Mouse (Mus musculus): ENCODE results near the gene Prkrip1.

Prkrip1 gene

DNA sequence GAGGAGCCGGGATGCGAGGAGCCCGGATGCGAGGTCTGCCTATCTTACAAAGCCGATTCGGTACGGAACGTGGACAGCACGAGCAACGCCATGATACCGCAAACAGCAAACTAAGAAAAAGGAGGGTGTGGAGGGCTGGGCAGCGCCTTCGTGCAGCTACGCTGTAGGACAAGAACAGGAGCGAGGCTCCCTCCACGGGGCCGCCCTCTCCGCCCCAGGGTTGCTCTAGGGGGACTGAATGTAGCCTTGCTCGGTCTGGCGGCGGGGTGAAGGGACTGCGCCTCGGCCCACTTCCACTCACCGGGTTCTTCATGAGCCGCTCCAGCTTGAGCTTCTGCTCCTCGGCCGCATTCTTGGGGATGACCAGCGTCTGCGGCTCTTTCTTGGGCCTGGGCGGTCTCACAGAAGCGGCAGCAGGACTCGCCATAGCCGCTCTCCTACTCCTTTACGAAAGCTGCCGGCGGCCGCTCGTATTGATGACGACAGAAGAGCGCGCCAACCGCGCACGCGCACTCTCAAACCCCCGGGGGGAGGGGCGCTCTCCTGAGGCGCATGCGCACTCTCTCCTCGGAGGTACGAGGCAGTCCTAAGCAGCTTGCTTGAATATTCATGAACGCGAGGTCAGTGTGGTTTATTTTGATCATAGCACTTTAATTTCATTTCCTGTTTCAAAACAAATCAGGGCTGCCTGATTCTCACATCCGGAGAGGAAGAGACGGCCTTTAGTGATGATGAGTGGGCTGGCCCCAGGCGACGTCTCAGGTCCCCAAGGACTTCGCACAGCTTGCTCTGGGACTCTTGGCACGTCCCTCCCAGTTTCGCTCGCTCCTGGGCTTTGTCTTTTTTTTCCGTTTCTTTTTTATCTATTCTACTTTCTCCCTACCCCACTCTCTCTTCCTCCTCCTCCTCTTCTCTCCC lies at the start of gene Prkrip1:
Gene Prkrip1, minus strand, starts transcription at position 490 of the 918 bp plus-strand sequence.
- peak; percentile 91 to 96 for DNase-seq (ENCODE audit: low spot score in 2 of 2)

DNA sequence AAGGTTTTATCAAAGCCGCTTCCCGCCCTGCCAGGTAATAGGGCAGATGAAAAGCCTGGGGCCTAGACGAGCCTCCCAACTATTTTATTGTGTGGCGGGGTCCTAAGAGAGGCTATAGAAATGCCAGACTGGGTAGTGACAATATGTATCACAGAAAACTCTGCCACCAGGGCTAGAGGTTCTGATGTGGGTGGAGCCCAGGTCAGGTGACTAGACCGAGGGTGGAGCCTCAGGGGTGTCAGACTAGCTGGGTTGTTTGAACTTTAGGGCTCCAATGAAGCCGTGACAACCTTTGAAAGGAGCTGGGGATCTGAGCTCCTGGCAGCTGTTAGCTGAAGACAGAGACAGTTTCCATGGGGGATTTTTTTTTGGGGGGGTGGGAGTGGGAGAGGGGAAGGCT lies 49.7 kb upstream of the Prkrip1 start:
- DNase-seq (ENCODE audit: low spot score in 2 of 2), result no peak

DNA sequence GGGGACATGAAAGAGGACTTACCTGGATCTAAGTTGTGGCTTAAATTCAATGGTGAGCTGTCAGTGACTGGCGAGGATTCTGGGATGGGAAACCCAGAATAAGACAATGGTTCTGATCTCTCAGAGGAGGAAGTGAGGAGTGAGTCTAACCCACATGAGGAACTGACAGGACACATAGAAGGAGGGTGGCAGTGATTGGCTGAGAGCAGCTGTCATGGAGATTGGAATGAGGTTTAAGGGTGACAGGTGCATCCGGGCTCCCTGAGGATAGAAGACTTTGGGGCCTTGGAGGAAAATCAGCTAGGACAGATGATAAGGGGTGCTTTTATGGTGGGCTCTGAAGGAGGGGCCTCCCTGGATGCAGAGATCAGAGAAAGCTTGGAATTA lies 47.7 kb upstream of the Prkrip1 start, which contains the start of gene Sh2b2:
Gene Sh2b2, minus strand, starts transcription at position 105 of the 387 bp plus-strand sequence.
- DNase-seq (ENCODE audit: low spot score in 2 of 2), result no peak

DNA sequence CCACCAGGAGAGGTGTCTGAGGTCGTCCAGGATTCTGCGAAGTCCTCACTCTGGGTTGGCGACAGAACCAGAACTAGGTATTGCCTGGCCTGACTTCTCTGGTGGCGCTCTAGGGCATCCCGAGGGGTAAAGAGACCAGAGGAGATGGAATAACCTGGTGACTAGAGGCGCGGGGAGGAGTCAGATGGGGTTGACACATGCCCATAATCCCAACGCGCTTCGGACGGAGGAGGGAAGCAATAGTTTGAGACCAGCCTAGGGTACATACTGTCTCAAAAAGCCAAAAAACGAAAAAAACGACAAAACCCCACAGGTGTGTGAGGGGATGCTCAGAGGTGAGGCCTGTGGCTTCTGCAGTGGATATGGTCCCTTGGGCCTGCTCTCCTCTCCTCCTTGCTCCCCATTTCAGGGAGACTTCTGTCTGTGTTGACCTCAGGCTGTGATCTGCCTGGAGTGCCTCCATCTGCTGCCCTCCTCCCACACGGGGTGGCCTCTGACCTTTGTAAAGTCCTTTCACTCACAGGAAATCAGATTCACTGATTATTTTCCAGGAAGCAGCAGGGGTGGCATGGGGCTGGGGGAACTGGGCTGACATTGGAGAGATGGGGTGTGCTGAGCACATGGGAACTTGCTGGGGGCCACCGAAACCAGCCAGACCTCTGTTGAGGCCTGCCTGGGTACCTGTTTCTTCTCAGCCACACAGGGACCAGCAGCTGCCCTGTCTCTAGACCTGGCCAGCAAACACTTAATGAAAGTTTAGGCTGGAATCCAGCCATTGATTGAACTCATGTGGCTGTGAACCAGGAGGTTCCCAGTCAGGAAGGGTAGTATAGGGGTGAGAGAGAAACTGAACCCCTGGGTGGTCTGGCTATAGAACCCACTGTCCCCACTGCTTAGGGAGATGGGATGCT lies 47.0 kb upstream of the Prkrip1 start:
- no peak for DNase-seq (ENCODE audit: low spot score in 2 of 2)

DNA sequence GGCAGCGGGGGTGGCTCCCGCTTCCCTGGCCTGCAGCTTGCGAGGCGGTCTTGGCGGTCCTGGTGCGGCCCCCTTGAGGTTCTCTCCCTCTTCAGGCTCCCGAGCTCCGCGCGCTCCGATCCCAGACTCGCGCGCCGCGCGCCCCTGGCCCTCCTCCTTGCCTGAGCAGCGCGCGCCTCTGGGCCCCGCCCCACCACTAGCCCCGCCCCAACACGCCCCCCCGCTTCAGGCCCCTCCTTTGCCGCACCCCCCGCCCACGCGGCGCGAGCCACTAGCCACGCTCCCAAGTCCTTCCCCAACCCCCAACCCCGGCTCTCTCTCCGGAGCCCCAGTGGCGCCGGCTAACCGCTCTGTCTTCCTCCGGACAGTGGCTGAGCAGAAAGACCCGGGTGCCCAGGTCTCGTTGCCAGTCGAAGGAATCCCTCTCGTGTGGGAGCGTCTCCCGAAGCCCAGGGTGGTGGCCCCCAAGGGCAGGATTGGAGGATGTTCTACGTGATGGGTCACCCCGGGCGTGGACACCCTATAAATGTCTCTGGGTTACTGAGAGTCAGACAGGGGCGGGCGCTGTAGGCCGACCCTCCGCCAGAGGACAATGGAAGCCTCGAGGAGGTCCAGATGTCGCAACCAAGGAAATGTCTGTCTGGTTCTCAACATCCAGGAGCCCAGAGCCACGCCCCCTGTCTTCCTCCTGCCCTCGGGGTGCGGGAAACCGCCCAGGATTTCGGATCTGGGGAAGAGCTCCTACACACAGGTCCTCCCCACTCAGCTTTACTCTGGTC lies 46.2 kb upstream of the Prkrip1 start:
- DNase-seq (ENCODE audit: low spot score in 2 of 2), result peak; percentile 24 to 61

DNA sequence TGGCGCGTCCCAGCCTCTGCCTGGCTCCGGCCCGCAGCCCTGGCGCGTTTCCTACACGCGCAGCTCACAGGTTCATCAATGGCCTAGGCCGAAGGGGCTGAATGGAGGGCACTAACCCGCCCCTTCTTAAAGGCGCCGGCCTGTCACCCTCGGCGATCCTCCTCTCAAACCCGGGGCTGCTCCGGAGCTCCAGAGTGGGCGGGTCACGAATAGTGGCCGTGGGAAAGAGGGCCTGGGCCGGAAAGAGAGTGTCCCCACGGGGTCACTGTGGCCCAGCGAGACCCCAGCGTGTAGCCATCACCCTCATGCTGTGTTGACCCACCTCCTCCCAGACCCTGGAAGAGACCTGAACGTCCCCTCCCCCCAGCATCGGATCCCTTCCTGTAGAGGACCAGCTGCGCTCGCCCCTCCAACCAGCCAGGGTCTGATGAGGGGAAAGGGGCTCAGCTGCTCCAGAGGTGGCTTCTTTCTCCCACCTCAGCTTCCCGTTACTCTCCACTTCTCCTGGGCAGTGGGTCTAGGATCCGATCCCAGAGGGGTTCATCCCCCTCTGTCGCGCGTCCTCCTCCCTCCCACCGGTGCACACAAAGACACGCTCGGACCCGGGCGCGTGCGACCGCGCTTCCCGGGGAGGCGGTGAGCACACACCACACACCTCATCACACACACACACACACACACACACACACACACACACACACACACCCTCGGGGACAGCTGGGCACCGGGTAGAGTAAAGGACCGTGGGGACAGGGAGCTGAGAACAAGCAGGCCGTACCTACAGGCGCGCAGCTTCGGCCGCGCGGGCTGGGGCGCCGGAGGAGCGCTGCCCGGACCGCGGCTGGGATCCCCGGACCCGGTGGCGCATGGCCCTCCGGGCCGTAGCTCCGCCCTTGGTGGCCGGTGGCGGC lies 45.3 kb upstream of the Prkrip1 start:
- DNase-seq (ENCODE audit: low spot score in 2 of 2), result peak in 1 of 2 experiments; percentile 21

DNA sequence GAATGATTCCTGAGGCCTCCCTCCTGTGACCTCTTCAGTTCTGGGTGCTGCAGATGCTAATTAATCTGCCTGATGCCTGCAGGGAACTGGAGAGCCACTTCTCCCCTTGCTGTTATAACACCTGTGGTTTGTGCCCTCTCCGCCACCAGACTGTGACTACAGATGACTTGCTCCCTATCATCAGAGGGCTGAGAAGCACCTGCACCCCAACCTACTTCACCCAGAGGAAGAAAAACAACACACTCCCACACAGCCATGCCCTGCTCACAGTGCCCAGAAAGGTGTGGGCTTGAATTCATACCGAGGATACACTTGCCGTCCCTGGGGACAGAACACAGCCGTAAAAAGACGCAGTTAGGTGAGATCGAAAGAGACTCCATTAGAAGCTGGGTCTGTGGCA lies 42.4 kb upstream of the Prkrip1 start:
- DNase-seq (ENCODE audit: low spot score in 2 of 2), result peak in 1 of 2 experiments; percentile 29

DNA sequence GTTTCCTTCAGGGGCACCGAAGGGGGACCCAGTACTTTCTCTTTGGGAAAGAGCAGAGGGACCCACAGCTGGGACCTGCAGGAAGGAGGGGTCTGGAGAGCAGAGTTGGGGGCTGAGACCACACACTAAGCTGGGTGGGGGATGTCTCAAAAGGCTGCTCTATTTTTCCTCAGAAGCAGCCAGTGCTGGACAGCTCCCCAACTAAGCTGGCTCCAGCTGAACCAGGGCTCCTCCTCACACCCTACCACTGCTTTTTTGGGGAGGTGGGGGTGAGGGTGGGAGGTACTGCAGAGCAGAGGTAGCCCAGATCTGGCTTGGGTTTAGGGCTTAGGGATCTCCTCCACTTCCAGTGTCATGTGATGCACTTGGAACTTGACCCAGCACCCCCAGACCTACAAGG lies 41.6 kb upstream of the Prkrip1 start:
- no peak for DNase-seq (ENCODE audit: low spot score in 2 of 2)

DNA sequence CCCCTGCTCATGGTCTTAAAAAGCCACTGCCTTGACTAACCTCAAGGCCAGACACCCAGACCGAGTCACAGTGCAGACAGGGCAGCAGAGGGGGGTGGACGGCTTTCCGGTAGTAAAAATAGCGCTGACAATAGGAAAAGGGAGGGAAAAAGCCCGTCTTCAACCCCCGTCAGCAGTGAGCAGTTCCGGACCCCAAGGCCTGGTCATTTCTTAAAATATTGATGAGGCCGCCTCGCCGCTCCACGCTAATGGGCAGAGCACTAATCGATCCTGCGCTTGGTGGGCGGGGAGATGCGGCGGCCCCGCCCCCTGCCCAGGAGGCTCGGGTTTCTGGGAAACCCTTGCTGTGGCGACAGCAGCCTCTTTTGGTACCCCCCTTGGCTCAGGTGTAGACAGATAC lies 38.8 kb upstream of the Prkrip1 start:
- no peak for DNase-seq (ENCODE audit: low spot score in 2 of 2)

DNA sequence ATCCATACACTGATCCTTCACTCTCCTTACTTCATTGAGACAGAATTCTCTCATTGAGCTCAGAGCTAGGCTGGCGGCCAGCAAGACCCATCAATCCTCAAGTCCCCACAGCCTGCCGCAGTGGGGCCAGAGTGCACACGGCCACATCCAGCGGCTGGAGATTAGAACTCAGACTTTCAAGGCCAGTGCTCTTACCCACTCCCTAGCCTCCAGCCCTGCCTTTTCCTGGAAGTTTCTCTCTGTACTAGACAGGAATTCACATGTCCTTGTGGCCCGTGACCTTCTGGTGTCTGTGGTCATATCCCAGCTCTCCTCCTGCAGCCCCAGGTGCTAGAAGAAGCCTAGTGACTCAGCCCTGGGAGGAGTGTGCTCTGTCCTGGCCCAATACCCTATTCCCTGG lies 37.8 kb upstream of the Prkrip1 start:
- no peak for DNase-seq (ENCODE audit: low spot score in 2 of 2)

DNA sequence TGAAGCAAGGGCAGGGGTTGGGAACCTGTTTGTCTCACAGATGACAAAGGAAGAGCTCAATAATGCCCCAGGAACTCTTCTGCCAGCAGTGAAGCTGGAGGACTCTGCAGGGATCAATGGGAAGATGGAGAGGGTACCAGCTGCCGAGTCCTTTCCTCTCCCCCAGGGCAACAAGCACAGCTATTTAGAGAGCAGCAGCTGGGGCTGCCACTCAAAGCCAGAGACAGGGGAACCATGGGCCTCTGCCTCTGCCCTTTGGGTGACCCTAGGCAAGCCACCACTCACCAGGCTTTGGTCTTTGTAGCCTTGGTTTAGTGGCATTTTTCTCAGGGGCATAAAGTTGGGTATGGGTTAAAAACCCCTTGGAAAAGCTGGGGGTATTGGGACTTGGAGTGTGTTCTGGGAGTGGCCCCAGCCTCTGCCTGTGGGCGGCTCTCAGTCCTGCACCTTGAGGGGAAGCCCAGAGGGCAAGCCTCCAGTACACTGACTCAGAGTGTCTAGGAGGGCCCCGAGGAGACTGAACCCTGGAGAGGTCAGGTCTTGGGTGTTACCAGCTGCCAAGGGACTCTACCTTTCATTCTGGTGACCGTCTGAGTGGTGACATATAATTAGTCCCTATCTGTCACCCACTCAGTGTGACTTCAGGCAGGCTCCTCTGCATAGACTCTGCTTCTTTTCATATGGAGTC lies 31.7 kb upstream of the Prkrip1 start:
- DNase-seq (ENCODE audit: low spot score in 2 of 2), result no peak

DNA sequence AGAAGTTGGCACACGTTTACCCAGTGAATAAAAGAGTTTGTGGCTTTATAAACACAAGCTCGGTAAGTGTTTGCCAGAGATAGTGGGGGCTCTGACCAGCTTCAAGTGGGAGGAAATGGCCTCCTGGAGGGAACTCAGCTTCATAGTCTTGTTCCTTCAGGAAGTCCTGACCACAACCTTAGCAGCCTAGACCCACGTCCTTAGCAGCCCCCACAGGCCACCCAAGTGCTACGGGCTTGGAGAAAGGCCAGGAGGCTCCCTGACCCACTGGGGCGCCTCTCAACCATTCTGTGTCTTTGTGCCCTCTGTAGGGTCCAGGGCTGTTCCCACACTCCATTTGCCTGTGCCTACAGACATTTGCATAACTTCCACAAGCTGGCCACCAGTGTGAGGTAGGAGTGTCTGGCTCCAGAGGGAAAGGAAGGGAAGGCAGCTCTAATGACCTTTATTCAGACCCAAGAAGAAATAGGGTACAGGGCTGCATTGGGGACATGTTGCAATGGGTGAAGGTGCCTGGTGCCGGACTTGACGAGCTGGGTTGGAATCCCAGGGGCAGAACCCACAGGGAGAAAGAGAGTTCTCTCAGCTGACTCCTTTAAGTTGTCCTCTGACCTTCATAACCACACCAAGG lies 27.6 kb upstream of the Prkrip1 start:
- no peak for DNase-seq (ENCODE audit: low spot score in 2 of 2)

DNA sequence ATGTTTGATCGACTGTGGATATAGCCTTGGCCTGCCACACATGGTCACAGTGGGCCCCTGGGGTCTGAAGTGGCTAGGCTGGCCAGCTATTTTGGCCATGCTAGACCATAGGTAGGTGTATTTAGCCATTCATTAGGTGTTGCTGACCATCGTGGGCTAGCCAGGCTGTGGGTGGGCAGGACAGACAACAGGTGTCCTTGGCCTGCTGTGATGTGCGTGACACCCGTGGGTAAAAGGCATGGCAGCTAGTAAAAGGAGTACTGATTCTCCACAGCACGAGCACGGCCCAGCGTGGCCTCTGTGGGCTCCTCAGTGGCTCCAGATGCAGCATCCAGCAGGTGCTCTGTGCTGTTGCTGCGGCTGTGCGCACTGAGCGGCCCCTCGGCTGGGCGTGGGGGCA lies 19.8 kb upstream of the Prkrip1 start:
- DNase-seq (ENCODE audit: low spot score in 2 of 2), result no peak

DNA sequence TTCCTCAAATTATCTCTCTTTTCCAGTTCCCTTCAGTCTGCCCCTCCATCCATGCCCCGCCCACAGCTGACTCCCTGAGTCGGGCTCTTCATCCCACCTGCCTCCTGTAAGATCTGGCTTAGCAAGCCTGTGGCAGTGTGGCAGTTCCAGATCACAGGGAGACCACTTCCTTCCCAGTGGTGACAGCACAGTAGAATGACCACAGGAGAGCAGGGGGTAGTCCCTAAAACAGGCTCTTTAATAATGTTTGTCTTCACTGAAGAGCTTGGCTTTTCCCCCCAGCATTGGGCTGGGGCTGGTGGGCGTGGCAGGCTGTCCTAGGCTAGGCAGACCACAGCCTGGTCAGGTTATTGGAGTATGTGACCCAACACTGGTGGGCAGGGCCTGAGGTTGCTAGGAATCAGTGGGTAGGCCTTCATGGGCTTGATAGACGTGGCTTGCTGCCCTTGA lies 19.2 kb upstream of the Prkrip1 start:
- peak in 1 of 2 experiments; percentile 38 for DNase-seq (ENCODE audit: low spot score in 2 of 2)

DNA sequence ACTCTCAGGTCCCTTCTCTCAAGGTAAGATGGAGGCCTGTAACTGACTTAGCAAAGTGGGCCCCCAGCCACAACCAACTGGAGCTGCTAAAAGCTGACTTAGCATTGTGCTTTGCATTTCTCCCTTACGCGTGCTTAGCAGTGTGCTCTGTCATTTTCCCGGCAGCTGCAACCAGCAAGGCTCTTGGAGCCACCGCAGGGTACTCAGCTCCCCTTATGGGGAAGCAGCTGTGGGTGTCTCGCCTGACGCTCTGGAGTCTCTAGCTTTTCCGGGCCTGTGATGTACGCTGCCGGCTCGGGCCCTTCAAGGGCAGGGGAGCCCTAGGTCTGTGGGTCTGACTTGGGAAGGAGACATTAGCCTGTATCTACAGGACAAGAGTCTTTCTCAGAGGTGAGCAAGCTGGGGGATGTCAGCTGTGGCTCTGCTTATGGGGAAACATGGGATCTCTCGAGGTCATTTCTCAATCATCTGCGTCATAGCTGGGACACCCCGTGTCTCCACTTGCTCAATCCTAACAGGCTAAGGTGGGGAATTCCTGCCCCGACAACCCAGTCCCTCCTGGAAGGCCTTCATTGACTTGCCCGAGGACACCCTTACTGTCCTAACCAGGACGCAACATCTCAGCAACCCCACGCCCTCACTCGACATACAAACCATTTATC lies 18.4 kb upstream of the Prkrip1 start:
- no peak for DNase-seq (ENCODE audit: low spot score in 2 of 2)

DNA sequence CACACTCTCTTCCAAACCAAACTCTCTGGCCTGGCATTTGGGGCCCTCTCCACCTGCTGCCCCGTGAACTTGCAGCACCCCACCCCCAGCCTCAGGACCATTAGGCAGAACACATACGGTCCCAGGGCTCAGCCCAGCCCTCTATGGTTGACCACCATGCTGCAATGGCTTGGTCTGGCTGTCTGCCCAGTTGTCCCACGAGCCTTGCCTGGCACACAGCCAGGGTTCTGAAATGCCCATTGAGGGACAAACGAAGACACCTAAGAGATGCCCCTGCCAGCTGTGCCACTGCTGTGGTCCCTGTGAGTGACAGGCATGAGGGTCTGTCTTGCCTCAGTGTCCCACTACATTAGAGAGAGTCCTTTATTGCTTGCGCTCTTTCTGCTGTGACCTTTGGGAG lies 17.2 kb upstream of the Prkrip1 start:
- DNase-seq (ENCODE audit: low spot score in 2 of 2), result peak in 1 of 2 experiments; percentile 30

DNA sequence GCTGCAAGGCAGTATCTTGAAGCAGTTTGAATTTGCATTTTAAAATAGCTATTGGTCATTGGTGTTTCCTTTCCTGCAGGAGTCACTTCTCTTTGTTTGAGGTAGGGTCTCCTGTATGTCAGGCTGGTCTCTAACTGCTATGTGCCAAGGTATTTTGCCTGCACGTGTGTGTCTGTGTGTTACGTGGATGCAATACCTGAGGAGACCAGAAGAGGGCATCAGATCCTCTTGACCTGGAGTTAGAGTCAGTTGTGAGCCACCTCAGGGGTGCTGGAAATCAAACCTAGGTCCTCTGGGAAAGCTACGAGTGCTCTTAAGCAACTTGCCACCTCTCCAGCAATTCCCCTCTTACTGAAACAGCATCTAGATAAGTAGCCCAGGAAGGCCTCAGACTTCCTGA lies 16.4 kb upstream of the Prkrip1 start:
- no peak for DNase-seq (ENCODE audit: low spot score in 2 of 2)

DNA sequence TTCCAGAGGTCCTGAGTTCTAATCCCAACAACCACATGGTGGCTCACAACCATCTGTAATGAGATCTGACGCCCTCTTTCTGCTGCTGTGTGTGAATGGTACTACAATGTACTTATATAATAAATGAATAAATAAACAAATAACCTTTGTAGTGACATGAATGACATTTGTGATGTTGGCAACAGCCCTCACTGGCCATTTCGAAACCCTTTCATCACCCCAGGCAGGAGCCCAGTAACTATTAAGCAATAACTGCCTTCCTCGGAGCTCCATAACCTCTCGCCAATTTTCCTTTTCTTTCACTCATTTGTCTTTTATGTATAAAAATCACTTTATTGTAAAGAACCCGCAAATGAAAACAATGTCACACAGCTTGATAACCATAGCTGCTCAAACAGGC lies 15.0 kb upstream of the Prkrip1 start:
- no peak for DNase-seq (ENCODE audit: low spot score in 2 of 2)

DNA sequence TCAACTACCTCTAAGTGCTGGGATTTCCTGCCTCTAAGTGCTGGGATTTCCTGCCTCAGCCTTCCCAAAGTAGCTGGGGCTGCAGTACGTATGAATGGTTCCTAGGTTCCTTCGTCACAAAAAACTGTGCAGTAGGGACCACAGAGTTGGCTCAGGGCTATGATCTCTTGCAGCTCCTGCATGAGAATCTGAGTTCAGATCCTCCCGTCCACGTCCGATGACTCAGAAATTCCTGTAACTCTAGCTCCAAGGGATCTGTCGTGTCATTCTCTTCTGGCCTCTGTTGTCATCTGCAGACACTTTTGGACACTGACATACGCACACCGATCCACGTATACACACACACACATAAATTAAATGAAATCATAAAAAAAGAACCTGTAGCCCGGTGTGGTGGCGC lies 14.0 kb upstream of the Prkrip1 start:
- DNase-seq (ENCODE audit: low spot score in 2 of 2), result no peak

All from natural killer cell, adult 2 months (primary cell).